Mouse (Mus musculus) adrenal gland, adult 2 months (tissue): ENCODE data around the gene Ckmt2. TPM values are rescaled to one million over a fixed set of nuclear protein-coding genes. Genes with fewer than 3 reads are reported as not detected.

Source experiments
- DNase-seq: peaks from one replicate; pipeline ENCODE4 v3.0.0; 2021
- polyA plus RNA-seq: library from polyadenylated mRNA; depleted of rRNA; stranded (reverse); fragments of >200 nt; gene quantifications from 2 replicates; pipeline ENCODE4 v1.2.3, GENCODE M21; 2012; rRNA removed
- total RNA-seq, 2 experiments: library from RNA; stranded (reverse); gene quantifications; 2 replicates each; pipeline ENCODE4 v1.2.3; 2021

The Ckmt2 gene
- total and polyA plus RNA-seq, 3 experiments: not detected

- DNase-seq: no peak
These were observed 8.1 kb downstream of the Ckmt2 start for GRCm38 (mm10) chr13:91868577-91868976.

- no peak for DNase-seq
These were observed 17.9 kb downstream of the Ckmt2 start for GRCm38 (mm10) chr13:91858835-91859234.

DNA sequence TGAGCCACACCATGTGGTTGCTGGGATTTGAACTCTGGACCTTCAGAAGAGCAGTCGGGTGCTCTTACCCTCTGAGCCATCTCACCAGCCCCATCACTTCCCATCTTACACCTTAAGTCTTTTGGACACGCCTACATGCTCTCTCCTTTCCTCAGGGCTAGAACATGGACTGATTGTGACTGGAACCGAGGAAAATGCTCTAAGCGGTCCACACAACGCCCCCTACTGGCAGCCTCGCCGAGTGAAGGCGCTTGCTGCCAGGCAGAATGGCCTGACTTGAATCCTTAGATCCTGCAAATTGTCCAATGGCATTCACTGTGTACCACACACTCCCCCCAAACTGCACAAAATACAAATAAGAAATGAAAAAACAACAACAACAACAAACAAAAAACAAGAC lies 19.3 kb downstream of the Ckmt2 start:
- no peak for DNase-seq

- DNase-seq: no peak
These were observed 22.3 kb downstream of the Ckmt2 start for GRCm38 (mm10) chr13:91854412-91854811.

GRCm38 (mm10) chr13:91827876-91828275 lies 48.8 kb downstream of the Ckmt2 start:
- no peak for DNase-seq

GRCm38 (mm10) chr13:91826066-91826465 lies 50.6 kb downstream of the Ckmt2 start:
- no peak for DNase-seq

GRCm38 (mm10) chr13:91824845-91825550 lies 51.7 kb downstream of the Ckmt2 start:
- no peak for DNase-seq

GRCm38 (mm10) chr13:91823735-91824134 lies 53.0 kb downstream of the Ckmt2 start:
- DNase-seq: no peak

- DNase-seq: no peak
These were observed 62.0 kb downstream of the Ckmt2 start for GRCm38 (mm10) chr13:91814670-91815069.

DNA sequence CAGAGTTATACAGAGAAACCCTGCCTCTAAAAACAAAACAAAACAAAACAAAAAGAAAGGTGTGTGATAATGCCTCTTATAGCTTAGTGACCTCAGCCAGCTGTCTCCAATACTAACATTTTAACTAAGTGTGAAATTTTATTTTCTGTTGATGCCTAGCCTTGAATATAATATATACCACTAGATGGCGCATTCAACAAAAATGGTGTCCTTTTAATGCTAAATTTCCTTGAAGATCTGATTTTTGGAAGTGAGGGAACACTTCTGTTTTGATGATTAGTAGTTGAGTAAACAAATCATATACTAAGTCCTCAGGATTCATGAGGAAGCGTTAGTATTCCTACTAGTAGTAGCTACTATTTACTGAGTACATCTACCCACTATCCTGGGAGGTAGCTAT lies 67.2 kb downstream of the Ckmt2 start:
- no peak for DNase-seq

DNA sequence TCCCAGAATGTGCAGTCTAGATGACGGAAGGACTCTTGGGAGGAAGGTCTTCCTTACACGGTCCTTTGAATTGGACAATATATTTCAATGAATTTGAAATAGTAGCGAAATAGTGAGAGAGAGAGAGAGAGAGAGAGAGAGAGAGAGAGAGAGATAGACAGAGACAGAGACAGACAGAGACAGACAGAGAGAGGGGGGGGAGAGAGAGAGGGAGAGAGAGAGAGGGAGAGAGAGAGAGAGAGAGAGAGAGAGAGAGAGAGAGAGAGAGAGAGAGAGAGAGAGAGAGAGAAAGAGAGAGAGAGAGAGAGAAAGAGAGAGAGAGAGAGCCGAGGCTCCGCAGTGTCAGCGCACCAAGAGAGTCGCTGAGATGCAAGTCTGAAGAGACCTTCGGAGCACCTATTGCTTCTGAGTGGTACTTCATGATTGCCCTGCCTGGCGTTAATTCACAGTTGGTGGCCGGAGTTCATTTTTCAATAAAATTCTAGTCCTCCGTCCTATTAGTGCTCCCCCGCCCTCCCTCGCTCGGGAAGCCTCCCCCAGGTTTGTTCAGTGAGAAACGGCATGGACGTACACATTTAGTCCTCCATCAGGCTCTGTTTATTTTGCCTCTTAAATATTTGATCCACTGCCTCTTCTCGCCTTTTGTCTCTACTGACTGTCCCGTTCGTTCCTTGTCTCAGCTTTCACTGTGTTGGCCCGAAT lies 68.7 kb downstream of the Ckmt2 start:
- peak; percentile 15 for DNase-seq

- DNase-seq: peak; percentile 91
These were observed 69.4 kb downstream of the Ckmt2 start, which contains the start of gene Zcchc9 for GRCm38 (mm10) chr13:91807155-91807839. Zcchc9 (minus strand) TSS chr13:91807705.

Other genes with a start within 250 kb of the Ckmt2 start
- 1 to 10 TPM; 1.0 to 2.2 TPM for gene Acot12, start 135.4 kb downstream of the Ckmt2 start, total RNA-seq
- 0.09 TPM in 1 of 2 replicates, not detected in the other for gene Acot12, start 135.4 kb downstream of the Ckmt2 start, polyA plus RNA-seq
- gene Zcchc9, start 69.2 kb downstream of the Ckmt2 start, total RNA-seq: 10 to 100 TPM; 48.3 to 49.4 TPM
- gene Zcchc9, start 69.2 kb downstream of the Ckmt2 start, polyA plus RNA-seq: 4.0 and 6.5 TPM in 2 replicates